Mouse (Mus musculus) spleen, adult 2 months (tissue): ENCODE results near the gene Rab31.

ENCODE experiments used
- CTCF ChIP-seq: fragments of 200-500 bp; IDR thresholded peaks from 2 replicates; pipeline ENCODE4 v1.5.1; 2011; ENCODE audit warnings: mild to moderate bottlenecking, inconsistent platforms; ENCODE audit not compliant: insufficient read depth, insufficient read length, insufficient replicate concordance; ENCODE audit errors: extremely low read depth
- POLR2A ChIP-seq: fragments of 200-500 bp; IDR thresholded peaks from 2 replicates; pipeline ENCODE4 v1.6.1; 2011; ENCODE audit warnings: low read depth, low read length, inconsistent platforms

GRCm38 (mm10) chr17:65641734-65642218 is 130.8 kb downstream of the Rab31 start, which contains the start of gene Txndc2:
- TF ChIP-seq CTCF, result no peak
- TF ChIP-seq POLR2A, result no peak
